Mouse (Mus musculus) intestine, postnatal 0 days (tissue): ENCODE measurements around the gene Ovol3. TPM values are rescaled to one million over a fixed set of nuclear protein-coding genes. Genes with fewer than 3 reads are reported as not detected.
"Not testable (repeated sequence)": the region's sequence is repeated elsewhere in the genome, so short reads cannot be mapped to it uniquely, and the experiment has no call there.

Experiments
- ATAC-seq: fragments of 200-750 bp; cut with Nextera tagmentation; 2 replicates; pipeline ENCODE4 v1.8.0; 2017; ENCODE audit warnings: mild to moderate bottlenecking, moderate TSS enrichment, moderate library complexity
- H3K27ac ChIP-seq: fragments of 300-500 bp; sonication (generic); 2 replicates; pipeline ENCODE4 v1.5.1; 2014; ENCODE audit warnings: mild to moderate bottlenecking, low read depth, low read length, moderate library complexity
- H3K27me3 ChIP-seq: fragments of 300-500 bp; sonication (generic); replicated peaks from 2 replicates; pipeline ENCODE4 v1.6.1; 2014; ENCODE audit warnings: low read length, mixed read lengths; ENCODE audit not compliant: control insufficient read depth, insufficient read depth
- H3K36me3 ChIP-seq: fragments of 300-500 bp; sonication (generic); 2 replicates; pipeline ENCODE4 v1.6.1; 2014; ENCODE audit warnings: mild to moderate bottlenecking, moderate library complexity; ENCODE audit not compliant: control insufficient read depth, insufficient read depth
- H3K4me1 ChIP-seq: fragments of 300-500 bp; sonication (generic); replicated peaks from 2 replicates; pipeline ENCODE4 v1.6.1; 2014; ENCODE audit warnings: antibody characterized with exemption, low read length, mixed read lengths; ENCODE audit not compliant: control insufficient read depth, insufficient read depth
- H3K4me2 ChIP-seq: fragments of 300-500 bp; sonication (generic); replicated peaks from 2 replicates; pipeline ENCODE4 v1.6.1; 2014; ENCODE audit warnings: low read depth, mild to moderate bottlenecking, moderate library complexity
- H3K4me3 ChIP-seq: fragments of 300-500 bp; sonication (generic); 2 replicates; pipeline ENCODE4 v1.5.1; 2014; ENCODE audit warnings: low read depth, low read length
- H3K9ac ChIP-seq: fragments of 300-500 bp; sonication (generic); 2 replicates; pipeline ENCODE4 v1.6.1; 2014; ENCODE audit warnings: mild to moderate bottlenecking, low read depth, low read length
- H3K9me3 ChIP-seq: fragments of 300-500 bp; sonication (generic); 2 replicates; pipeline ENCODE4 v1.6.1; 2016; ENCODE audit warnings: mixed run types; ENCODE audit not compliant: control insufficient read depth
- CTCF ChIP-seq: sonication (generic); IDR thresholded peaks from 2 replicates; pipeline ENCODE4 v1.5.1; 2016; ENCODE audit warnings: low read depth, mild to moderate bottlenecking, control low read depth, antibody characterized with exemption, moderate library complexity
- WGBS: fragments of 180-500 bp; shearing (Covaris S2); extraction: QIAGEN DNeasy Blood & Tissue Kit; methylation state at CpG from one replicate; pipeline ENCODE4 v1.1.7; 2014; 5-methylcytosine and 5-hydroxymethylcytosine counted together
- polyA plus RNA-seq: library from polyadenylated mRNA; unstranded; fragments of >200 nt; fragmentation: Nextera tagmentation; extraction: Ambion mirVana; gene quantifications from 2 replicates; pipeline ENCODE4 v1.2.1, GENCODE M21; 2015

Gene Ovol3
- polyA plus RNA-seq, 1 experiment from 2014 or later = not detected

DNA sequence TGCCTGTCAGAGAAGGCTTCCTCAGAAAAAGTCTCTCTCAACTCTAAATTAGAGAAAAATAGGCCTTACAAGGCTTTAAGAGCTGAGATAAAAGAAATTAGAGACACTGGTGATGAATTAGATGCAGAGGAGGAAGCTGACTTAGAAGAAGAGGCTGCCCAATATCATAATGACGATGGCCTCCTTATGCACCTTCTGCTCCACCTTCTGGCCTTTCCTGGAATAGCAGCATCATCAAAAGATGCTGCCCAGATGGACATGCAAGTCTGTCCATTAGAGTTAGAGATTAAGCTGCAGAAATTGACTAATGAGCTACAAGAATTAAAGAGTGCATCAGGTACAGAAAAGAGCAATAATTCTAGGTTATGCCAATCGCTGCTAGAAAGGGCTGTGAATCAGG, 30.1 kb downstream of the Ovol3 start:
- Histone ChIP-seq H3K27me3 (no peaks in the 10 kb centered on the region), H3K4me3 (no peak overlapping the region), H3K4me1 (no peaks in the 10 kb centered on the region), H3K36me3 (no peaks in the 10 kb centered on the region), H3K4me2 (no peak overlapping the region), H3K27ac (no peak overlapping the region), H3K9me3 (no peaks in the 10 kb centered on the region), H3K9ac (no peak overlapping the region)
- WGBS = 3% methylated on average over 2 of the region's 2 CpGs
- TF ChIP-seq CTCF = peak; percentile 92
- no peak for ATAC-seq

DNA sequence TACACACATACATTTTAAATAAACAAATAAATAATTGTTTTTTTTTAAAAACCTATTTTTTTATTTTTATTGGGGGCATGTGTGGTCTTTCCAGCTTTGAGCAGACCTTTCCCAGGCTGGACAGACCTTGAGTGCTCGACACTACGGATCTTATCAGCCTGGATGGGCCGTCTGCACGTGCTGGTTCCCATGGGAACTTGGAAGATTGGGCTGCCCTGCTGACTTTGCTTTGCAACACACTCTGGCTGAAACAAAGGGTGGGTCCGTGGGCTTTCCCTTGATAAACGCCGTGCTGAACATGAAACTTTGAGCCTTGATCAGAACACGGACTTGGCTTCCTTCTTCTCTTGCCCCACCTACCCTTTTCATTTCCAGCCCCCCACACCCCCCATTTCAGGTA, 31.1 kb downstream of the Ovol3 start:
- peak; percentile 67 for ATAC-seq
- TF ChIP-seq CTCF = no peak
- peak overlapping the region; percentile 17 for H3K4me3 ChIP-seq
- H3K27ac ChIP-seq = 0 out of 2 replicates have a peak overlapping the region, but pooled peaks have one; percentile 5
- H3K9ac ChIP-seq = no peak overlapping the region
- 26% methylated on average over 8 of the region's 8 CpGs for WGBS
- H3K36me3 ChIP-seq = no peaks in the 10 kb centered on the region
- H3K27me3 ChIP-seq = no peaks in the 10 kb centered on the region
- no peaks in the 10 kb centered on the region for H3K9me3 ChIP-seq
- H3K4me2 ChIP-seq = peak overlapping the region; percentile 51
- H3K4me1 ChIP-seq = no peaks in the 10 kb centered on the region

DNA sequence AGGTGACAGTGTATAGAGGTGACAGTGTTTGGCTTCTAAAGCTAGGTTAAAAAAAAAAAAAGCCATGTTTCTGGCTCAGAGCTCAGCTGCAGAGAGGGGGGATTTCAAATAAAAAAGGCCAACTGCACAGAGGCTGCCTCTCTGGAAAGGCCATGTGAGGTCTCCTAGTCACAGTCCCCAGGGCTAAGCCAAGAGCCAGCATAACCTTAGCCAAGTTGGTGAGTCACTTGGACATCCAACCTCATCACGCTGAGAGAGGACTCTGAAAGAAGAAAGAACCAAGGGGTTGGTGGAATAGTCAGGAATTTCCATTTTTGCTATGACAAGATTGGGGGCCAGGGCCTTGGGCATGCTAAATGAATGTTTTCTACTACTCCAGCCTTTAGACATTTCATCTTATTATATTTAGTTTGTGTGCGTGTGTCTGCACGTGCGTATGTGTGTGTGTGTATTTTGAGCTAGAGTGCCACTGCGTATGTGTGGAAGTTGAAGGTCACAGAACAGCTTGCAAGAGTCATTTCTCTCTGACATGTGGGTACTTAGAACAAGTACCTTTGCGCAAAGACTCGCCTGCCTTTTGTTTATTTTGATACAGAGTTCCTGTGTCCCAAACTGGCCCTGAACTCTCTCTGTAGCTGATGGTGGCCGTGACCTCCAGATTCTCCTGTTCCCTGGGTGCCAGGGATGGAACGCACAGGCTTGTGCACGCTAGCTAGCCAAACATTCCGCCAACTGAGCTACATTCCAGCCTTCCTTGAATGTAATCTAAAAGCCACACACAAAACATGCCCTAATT, 32.4 kb downstream of the Ovol3 start:
- TF ChIP-seq CTCF = no peak
- Histone ChIP-seq H3K27ac (no peak overlapping the region), H3K9ac (no peak overlapping the region), H3K4me1 (no peaks in the 10 kb centered on the region), H3K9me3 (no peaks in the 10 kb centered on the region), H3K4me2 (no peak overlapping the region), H3K4me3 (no peak overlapping the region), H3K36me3 (no peaks in the 10 kb centered on the region), H3K27me3 (no peaks in the 10 kb centered on the region)
- 71% methylated on average over 11 of the region's 11 CpGs for WGBS
- no peak for ATAC-seq

DNA sequence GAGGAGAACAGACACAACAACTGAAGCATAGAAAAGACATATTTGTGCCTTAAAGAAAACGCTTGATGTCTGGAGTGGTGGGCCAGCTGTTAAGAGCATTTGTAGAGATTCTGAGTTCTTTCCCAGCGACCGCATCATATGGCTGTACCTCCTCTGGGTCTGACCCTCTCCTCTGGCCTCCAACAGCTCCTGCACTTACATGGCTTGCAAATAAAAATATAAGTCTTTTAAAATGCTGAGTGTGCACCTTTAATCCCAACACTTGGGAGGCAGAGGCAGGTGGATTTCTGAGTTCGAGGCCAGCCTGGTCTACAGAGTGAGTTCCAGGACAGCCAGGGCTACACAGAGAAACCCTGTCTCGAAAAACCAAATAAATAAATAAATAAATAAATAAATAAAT, 34.9 kb downstream of the Ovol3 start:
- H3K9ac ChIP-seq, H3K4me2 ChIP-seq, H3K4me1 ChIP-seq, H3K36me3 ChIP-seq, H3K27me3 ChIP-seq, ATAC-seq, H3K9me3 ChIP-seq, H3K4me3 ChIP-seq, H3K27ac ChIP-seq: not testable (repeated sequence)
- WGBS = 88% methylated on average over 5 of the region's 5 CpGs

DNA sequence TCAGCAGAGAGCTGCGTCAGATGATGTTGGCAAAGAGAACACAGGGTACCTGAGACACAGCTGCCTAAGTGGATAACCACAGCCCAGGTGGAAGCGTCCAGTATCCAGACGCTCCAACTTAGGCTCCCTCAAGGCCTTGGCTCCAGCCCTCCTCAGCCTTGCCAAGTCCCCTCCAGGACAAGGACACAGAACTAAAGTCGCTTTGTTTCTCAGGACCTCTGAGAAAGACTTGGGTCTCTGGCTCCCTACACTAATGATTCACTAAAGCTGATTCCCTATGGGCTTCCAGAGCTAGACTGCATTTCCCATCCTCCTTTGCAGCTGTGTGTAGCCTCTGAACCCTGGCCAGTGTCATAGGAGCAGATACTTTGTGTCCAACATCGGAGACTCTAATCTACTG, 35.3 kb downstream of the Ovol3 start:
- WGBS = 81% methylated on average over 5 of the region's 5 CpGs
- Histone ChIP-seq H3K27ac (no peak overlapping the region), H3K27me3 (no peaks in the 10 kb centered on the region), H3K9me3 (no peaks in the 10 kb centered on the region), H3K4me3 (no peak overlapping the region), H3K9ac (no peak overlapping the region), H3K4me2 (no peak overlapping the region), H3K4me1 (no peaks in the 10 kb centered on the region; the same call in 1 of the 2 replicates), H3K36me3 (no peaks in the 10 kb centered on the region)
- ATAC-seq = no peak
- no peak for TF ChIP-seq CTCF

DNA sequence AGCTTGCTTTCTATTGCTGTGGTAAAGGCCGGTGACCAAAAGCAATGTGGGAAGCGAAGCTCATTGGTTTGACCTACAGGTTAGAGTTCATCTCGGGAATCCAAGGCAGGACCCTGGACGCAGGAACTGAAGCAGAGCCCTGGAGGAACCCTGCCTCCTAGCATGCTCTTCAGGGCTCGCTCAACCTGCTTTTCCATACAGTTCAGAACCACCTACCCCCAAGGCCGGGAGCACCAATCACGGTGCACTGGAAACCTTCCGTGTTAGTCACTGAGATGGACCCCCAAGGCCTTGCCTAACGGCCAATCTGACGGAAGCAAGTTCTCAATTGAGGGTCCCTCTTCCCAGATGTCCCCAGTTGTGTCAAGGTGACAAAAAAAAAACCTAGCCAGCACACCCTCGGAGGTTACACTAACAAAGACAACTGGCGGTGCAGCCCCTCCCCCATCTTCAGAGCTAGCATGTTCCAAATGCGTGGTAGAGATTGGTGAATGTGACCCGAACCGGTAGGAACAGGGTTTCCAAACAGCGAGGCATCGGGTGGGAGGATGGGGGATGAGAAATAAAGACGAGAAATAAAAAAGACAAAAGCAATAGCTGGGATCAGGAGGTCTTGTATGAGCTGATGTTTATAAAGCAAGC, 35.9 kb downstream of the Ovol3 start:
- H3K4me2 ChIP-seq = no peak overlapping the region
- no peak overlapping the region for H3K4me3 ChIP-seq
- no peak overlapping the region for H3K27ac ChIP-seq
- no peaks in the 10 kb centered on the region for H3K27me3 ChIP-seq
- WGBS = 80% methylated on average over 18 of the region's 18 CpGs
- ATAC-seq = no peak
- H3K36me3 ChIP-seq = no peaks in the 10 kb centered on the region
- no peak for TF ChIP-seq CTCF
- H3K9ac ChIP-seq = no peak overlapping the region
- no peaks in the 10 kb centered on the region; the same call in 1 of the 2 replicates for H3K4me1 ChIP-seq
- H3K9me3 ChIP-seq = no peaks in the 10 kb centered on the region
